Comparison of ENCODE assay signal across 8 mouse cellular contexts in the genomic region with DNA sequence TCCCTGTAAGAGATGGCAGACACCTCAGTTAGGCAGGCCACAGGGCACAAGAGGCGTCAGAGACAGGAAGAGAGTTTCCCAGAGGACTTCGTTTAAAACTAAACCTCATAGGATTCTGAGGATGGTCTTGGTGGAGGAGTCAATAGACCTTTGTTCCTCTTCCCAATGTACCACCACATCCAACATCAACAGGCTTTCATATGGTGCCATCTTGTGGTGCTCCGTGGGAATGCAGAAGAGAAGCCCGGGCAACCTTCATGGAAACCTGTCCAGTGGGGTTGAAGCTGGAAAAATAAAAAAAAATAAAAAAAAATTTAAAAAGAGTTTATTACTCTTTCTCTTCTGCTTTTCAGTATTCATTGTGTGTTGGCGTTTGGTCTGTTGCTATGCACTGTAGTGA. TPM values are rescaled to one million over a fixed set of nuclear protein-coding genes. Genes with fewer than 3 reads are reported as not detected.
DNase-seq lines count a peak whose midpoint lies in the region; ATAC-seq and TF ChIP-seq lines count a peak whose summit lies in the region.
"Not testable (repeated sequence)": the region's sequence is repeated elsewhere in the genome, so short reads cannot be mapped to it uniquely, and the experiment has no call there.

No protein-coding gene starts in this region.

- not testable (repeated sequence) for H3K27me3 ChIP-seq in Patski; forebrain, embryonic 15.5 days; liver, embryonic 14.5 days (ENCODE audit: control insufficient read depth, insufficient read depth, low read length)

- POLR2A ChIA-PET in Patski (lab: Charles Lee) = not testable (repeated sequence)

- in situ Hi-C loops in Patski (cut with MboI; ENCODE audit: low pct_unique_long_range_greater_than_20kb) = loop anchor here (10.0 kb wide), 1 partner anchor 372 kb away; a partner anchor contains a TSS

- CTCF ChIA-PET in Patski (lab: Charles Lee) = not testable (repeated sequence)

- not testable (repeated sequence) for TF ChIP-seq EP300 in liver, embryonic 14.5 days (IDR thresholded peaks at IDR 0.05; ENCODE audit: low read depth)

- 17% methylated on average over 5 of the region's 5 CpGs for WGBS in forebrain, embryonic 15.5 days
- WGBS in liver, embryonic 14.5 days (ENCODE audit: insufficient replicate concordance) = 9% methylated on average over 5 of the region's 5 CpGs

- H3K9ac ChIP-seq in forebrain, embryonic 15.5 days (replicated peaks); liver, embryonic 14.5 days (replicated peaks): not testable (repeated sequence)

- H3K27ac ChIP-seq in forebrain, embryonic 15.5 days (replicated peaks); liver, embryonic 14.5 days: not testable (repeated sequence)

- H3K9me3 ChIP-seq in forebrain, embryonic 15.5 days; liver, embryonic 14.5 days (ENCODE audit: control insufficient read depth, low read length): not testable (repeated sequence)

- peak; percentile 12 for ATAC-seq in Patski
- peak; percentile 35; the same call in 1 of the 2 replicates for ATAC-seq in forebrain, embryonic 15.5 days (replicated peaks)
- ATAC-seq in liver, embryonic 14.5 days (ENCODE audit: insufficient read depth) = not testable (repeated sequence)

- not testable (repeated sequence) for H3K4me3 ChIP-seq in forebrain, embryonic 15.5 days; liver, embryonic 14.5 days (ENCODE audit: insufficient read depth in 1 of 2, low read depth in 2 of 2, low read length in 2 of 2)

- H3K36me3 ChIP-seq in forebrain, embryonic 15.5 days; liver, embryonic 14.5 days (replicated peaks; ENCODE audit: control insufficient read depth, insufficient read depth, low read depth): not testable (repeated sequence)

- H3K4me1 ChIP-seq in forebrain, embryonic 15.5 days; liver, embryonic 14.5 days (replicated peaks; ENCODE audit: control insufficient read depth in 2 of 2, insufficient read depth in 2 of 2, low read length in 1 of 2): not testable (repeated sequence)

- not testable (repeated sequence) for DNase-seq in Patski (ENCODE audit: low read depth, low spot score); liver, embryonic 14.5 days (ENCODE audit: low read depth in 3 of 3, low spot score in 3 of 3)
- DNase-seq in cerebellum, adult 8-10 months = peak; percentile 56
- DNase-seq in heart, postnatal 4 days = peak; percentile 82
- DNase-seq in layer of hippocampus, adult 18-20 months (ENCODE audit: low spot score in 2 of 2) = peak; percentile 54 to 83
- peak; percentile 57 for DNase-seq in ovary, postnatal 14 days (ENCODE audit: low spot score)
- peak; percentile 59 for DNase-seq in thymus, postnatal 4 days

- H3K4me2 ChIP-seq in forebrain, embryonic 15.5 days (replicated peaks); liver, embryonic 14.5 days (ENCODE audit: low read depth): not testable (repeated sequence)

- peak; percentile 84 for TF ChIP-seq CTCF in Patski (IDR thresholded peaks at IDR 0.05)
- TF ChIP-seq CTCF in liver, embryonic 14.5 days (IDR thresholded peaks at IDR 0.05; ENCODE audit: low read depth) = peak; percentile 63

RNA-seq across cellular contexts. Expression of a gene that starts 59.7 kb away (rescaled TPM):
- not detected for polyA plus RNA-seq in Patski (2021)
- polyA plus RNA-seq in forebrain, embryonic 15.5 days (2015; fragmentation: Nextera tagmentation; extraction: Ambion mirVana) = 0.04 TPM in 1 of 2 replicates, not detected in the other
- total RNA-seq in heart, postnatal 4 days (2021) = under 1 TPM; 0.52 to 0.69 TPM
- 1 to 10 TPM; 3.0 to 3.7 TPM for total RNA-seq in layer of hippocampus, adult 18-20 months (2021)
- polyA plus RNA-seq in liver, embryonic 14.5 days (2012; rRNA removed) = 0.01 TPM in 2 replicates
- not detected in 2 replicates for polyA plus RNA-seq in liver, embryonic 14.5 days (2014; fragmentation: Nextera tagmentation; extraction: Ambion mirVana)
